Mouse (Mus musculus) heart, postnatal 0 days (tissue): Measurements from ENCODE around the gene Lim2.

Experiments
- CTCF ChIP-seq: IDR thresholded peaks from 2 replicates; pipeline ENCODE4 v1.5.1; 2016; ENCODE audit warnings: antibody characterized with exemption, control low read depth, low read depth
- EP300 ChIP-seq: IDR thresholded peaks from 2 replicates; pipeline ENCODE4 v1.6.1; 2016; ENCODE audit warnings: antibody characterized with exemption, low read depth

GRCm38 (mm10) chr7:43481191-43481590 lies 53.7 kb downstream of the Lim2 start:
- TF ChIP-seq CTCF (no peak), EP300 (no peak)
